8 mouse cellular contexts compared by ENCODE assay signal in genomic region chr11:76397650-76398311, GRCm38 (mm10). TPM values are rescaled to one million over a fixed set of nuclear protein-coding genes. Genes with fewer than 3 reads are reported as not detected.
DNase-seq lines count a peak whose midpoint lies in the region; ATAC-seq and TF ChIP-seq lines count a peak whose summit lies in the region.

No protein-coding gene starts in this region.

- H3K27me3 ChIP-seq in embryonic facial prominence, embryonic 13.5 days, result no peaks in the 10 kb centered on the region
- 0 out of 2 replicates have a peak, but pooled peaks cover 3% of the 10 kb centered on the region for H3K27me3 ChIP-seq in hindbrain, embryonic 10.5 days (ENCODE audit: insufficient read depth, poor library complexity, severe bottlenecking)
- H3K27me3 ChIP-seq in liver, adult 2 months (ENCODE audit: control insufficient read depth, insufficient read depth, low read length), result no peaks in the 10 kb centered on the region
- H3K27me3 ChIP-seq in neural tube, embryonic 13.5 days, result no peaks in the 10 kb centered on the region

- peak overlapping the region; percentile 66 for H3K9ac ChIP-seq in ES-E14 (ENCODE audit: insufficient read depth, low read depth, low read length, poor library complexity, severe bottlenecking)
- peak overlapping the region; percentile 94 for H3K9ac ChIP-seq in embryonic facial prominence, embryonic 13.5 days
- H3K9ac ChIP-seq in liver, adult 2 months (ENCODE audit: low read depth, low read length), result peak overlapping the region; percentile 68; the same call in 1 of the 2 replicates
- H3K9ac ChIP-seq in neural tube, embryonic 13.5 days, result peak overlapping the region; percentile 85

- H3K36me3 ChIP-seq in ES-E14 (ENCODE audit: control insufficient read depth, insufficient read depth, low read length, poor library complexity, severe bottlenecking), result no peaks in the 10 kb centered on the region
- H3K36me3 ChIP-seq in embryonic facial prominence, embryonic 13.5 days, result no peaks in the 10 kb centered on the region
- H3K36me3 ChIP-seq in hindbrain, embryonic 10.5 days, result peaks cover 6% of the 10 kb centered on the region; the same call in 1 of the 2 replicates
- no peaks in the 10 kb centered on the region for H3K36me3 ChIP-seq in liver, adult 2 months (ENCODE audit: control insufficient read depth, insufficient read depth, low read length)
- H3K36me3 ChIP-seq in neural tube, embryonic 13.5 days, result no peaks in the 10 kb centered on the region

- no peak overlapping the region for H3K27ac ChIP-seq in ES-E14 (ENCODE audit: insufficient read depth, low read depth, low read length, poor library complexity, severe bottlenecking)
- H3K27ac ChIP-seq in embryonic facial prominence, embryonic 13.5 days, result peak overlapping the region; percentile 91
- peak overlapping the region; percentile 93 for H3K27ac ChIP-seq in hindbrain, embryonic 10.5 days
- H3K27ac ChIP-seq in liver, adult 2 months (replicated peaks; ENCODE audit: insufficient read depth, low read depth, low read length), result no peak overlapping the region
- H3K27ac ChIP-seq in neural tube, embryonic 13.5 days (replicated peaks), result peak overlapping the region; percentile 89

- WGBS in embryonic facial prominence, embryonic 13.5 days, result under 1% methylated on average over 26 of the region's 26 CpGs
- WGBS in hindbrain, embryonic 10.5 days, result 1% methylated on average over 26 of the region's 26 CpGs
- 10% methylated on average over 26 of the region's 26 CpGs for WGBS in liver, adult 2 months
- 2% methylated on average over 25 of the region's 26 CpGs for WGBS in neural tube, embryonic 13.5 days

- in situ Hi-C loops in ES-E14 (cut with MboI; ENCODE audit: low sequenced_read_pairs in 2 of 2, unreplicated experiment in 2 of 2), result loop anchor here in 1 of 2 experiments (5.0 kb wide), 1 partner anchor 145 kb away; no protein-coding TSS in a partner anchor

- H3K4me3 ChIP-seq in ES-E14 (ENCODE audit: insufficient read depth in 1 of 2, low read depth in 1 of 2, low read length in 2 of 2, poor library complexity in 1 of 2, severe bottlenecking in 1 of 2), result peak overlapping the region; percentile 81 to 85
- peak overlapping the region; percentile 94 for H3K4me3 ChIP-seq in embryonic facial prominence, embryonic 13.5 days
- H3K4me3 ChIP-seq in hindbrain, embryonic 10.5 days, result peak overlapping the region; percentile 69
- H3K4me3 ChIP-seq in liver, adult 2 months (ENCODE audit: insufficient read depth, low read depth, low read length), result peak overlapping the region; percentile 80
- H3K4me3 ChIP-seq in neural tube, embryonic 13.5 days, result peak overlapping the region; percentile 76

- DNase-seq in 3T3-L1 (ENCODE audit: low read depth, low spot score) (peak; percentile 60), ES-E14 (ENCODE audit: low read depth, low spot score) (no peak)
- peak; percentile 76 for DNase-seq in hindbrain, embryonic 10.5 days (ENCODE audit: low spot score)
- no peak for DNase-seq in liver, adult 2 months (ENCODE audit: extremely low read depth, low read depth, low spot score)
- DNase-seq in c-Kit-positive CD71-positive TER-119-positive erythroid progenitor cells, embryonic 14.5 days (ENCODE audit: low spot score), result no peak
- no peak for DNase-seq in right cerebral cortex, adult 2 months (ENCODE audit: low spot score in 2 of 2)

- 0 out of 2 replicates have a peak, but pooled peaks have one; percentile 4 for ATAC-seq in embryonic facial prominence, embryonic 13.5 days (ENCODE audit: insufficient number of reproducible peaks, insufficient read depth, low FRiP score, low TSS enrichment, low read depth)
- peak; percentile 25 for ATAC-seq in neural tube, embryonic 13.5 days (ENCODE audit: low read depth)

- TF ChIP-seq POLR2A in liver, adult 2 months (IDR thresholded peaks at IDR 0.05; ENCODE audit: extremely low read depth, insufficient read depth, low read length), result no peak

- no peak for TF ChIP-seq CTCF in liver, adult 2 months (IDR thresholded peaks at IDR 0.05; ENCODE audit: low read depth, low read length)

- peak overlapping the region; percentile 73 for H3K4me2 ChIP-seq in embryonic facial prominence, embryonic 13.5 days
- peak overlapping the region; percentile 92 for H3K4me2 ChIP-seq in neural tube, embryonic 13.5 days

- H3K9me3 ChIP-seq in ES-E14 (ENCODE audit: control insufficient read depth, insufficient read depth, low read depth, low read length), result no peaks in the 10 kb centered on the region
- no peaks in the 10 kb centered on the region for H3K9me3 ChIP-seq in embryonic facial prominence, embryonic 13.5 days
- 0 out of 2 replicates have a peak, but pooled peaks cover 3% of the 10 kb centered on the region for H3K9me3 ChIP-seq in hindbrain, embryonic 10.5 days
- no peaks in the 10 kb centered on the region for H3K9me3 ChIP-seq in neural tube, embryonic 13.5 days

- no peaks in the 10 kb centered on the region for H3K79me2 ChIP-seq in liver, adult 2 months (ENCODE audit: control insufficient read depth, insufficient read depth, low read length)

- H3K4me1 ChIP-seq in ES-E14 (ENCODE audit: control insufficient read depth in 2 of 2, insufficient read depth in 2 of 2, low read length in 2 of 2, poor library complexity in 1 of 2), result peaks cover 4 to 11% of the 10 kb centered on the region in 2 experiments; a peak in 2 of 4 replicates
- H3K4me1 ChIP-seq in embryonic facial prominence, embryonic 13.5 days, result peaks cover 55% of the 10 kb centered on the region
- peaks cover 45% of the 10 kb centered on the region for H3K4me1 ChIP-seq in hindbrain, embryonic 10.5 days (replicated peaks)
- H3K4me1 ChIP-seq in liver, adult 2 months (ENCODE audit: control insufficient read depth, insufficient read depth, low read length), result 0 out of 2 replicates have a peak, but pooled peaks cover 2% of the 10 kb centered on the region
- H3K4me1 ChIP-seq in neural tube, embryonic 13.5 days (replicated peaks), result peaks cover 47% of the 10 kb centered on the region

TF ChIP-seq in ES-E14, 5 proteins besides CTCF, POLR2A, EP300 and RAD21:
- no peak for TF ChIP-seq MAFK (IDR thresholded peaks at IDR 0.05; ENCODE audit: insufficient read depth, low read depth, low read length)
- no peak for TF ChIP-seq ZC3H11A (IDR thresholded peaks at IDR 0.05; ENCODE audit: borderline replicate concordance, low read depth, low read length)
- TF ChIP-seq HCFC1 (IDR thresholded peaks at IDR 0.05; ENCODE audit: borderline replicate concordance, insufficient read depth, low read length), result no peak
- no peak for TF ChIP-seq ZNF384 (IDR thresholded peaks at IDR 0.05; ENCODE audit: low read depth, low read length)
- TF ChIP-seq CHD2 (IDR thresholded peaks at IDR 0.05; ENCODE audit: low read depth, low read length), result no peak

RNA-seq across cellular contexts. Expression of gene Nxn, which starts 1.2 kb away (rescaled TPM):
- total RNA-seq in ES-E14 (2012; rRNA removed), result 42.5 and 48.0 TPM in 2 replicates
- polyA plus RNA-seq in embryonic facial prominence, embryonic 13.5 days (2015; fragmentation: Nextera tagmentation; extraction: Ambion mirVana), result 76.8 and 77.6 TPM in 2 replicates
- polyA plus RNA-seq in hindbrain, embryonic 10.5 days (2016; fragmentation: Nextera tagmentation; extraction: Ambion mirVana), result 45.3 and 46.6 TPM in 2 replicates
- 1.0 and 2.2 TPM in 2 replicates for total RNA-seq in liver, adult 2 months (2014; rRNA removed)
- 1.3 and 1.6 TPM in 2 replicates for polyA plus RNA-seq in liver, adult 2 months (2012; rRNA removed)
- 36.4 and 38.7 TPM in 2 replicates for polyA plus RNA-seq in neural tube, embryonic 13.5 days (2015; fragmentation: Nextera tagmentation; extraction: Ambion mirVana)

RNA-seq across cellular contexts. Expression of gene Timm22, which starts 9.0 kb away (rescaled TPM):
- 72.1 and 74.5 TPM in 2 replicates for total RNA-seq in ES-E14 (2012; rRNA removed)
- polyA plus RNA-seq in embryonic facial prominence, embryonic 13.5 days (2015; fragmentation: Nextera tagmentation; extraction: Ambion mirVana), result 111 and 130 TPM in 2 replicates
- 123 and 148 TPM in 2 replicates for polyA plus RNA-seq in hindbrain, embryonic 10.5 days (2016; fragmentation: Nextera tagmentation; extraction: Ambion mirVana)
- total RNA-seq in liver, adult 2 months (2014; rRNA removed), result 7.9 and 12.4 TPM in 2 replicates
- polyA plus RNA-seq in liver, adult 2 months (2012; rRNA removed), result 6.0 and 7.5 TPM in 2 replicates
- polyA plus RNA-seq in neural tube, embryonic 13.5 days (2015; fragmentation: Nextera tagmentation; extraction: Ambion mirVana), result 103 and 124 TPM in 2 replicates

Comparison
In these comparisons a context has a peak if more than half of its experiments do, and no peak if none do; other contexts are left out.
1. DNase-seq: peak in 3T3-L1 (single experiment) and hindbrain, embryonic 10.5 days (single experiment); none in ES-E14 (single experiment), liver, adult 2 months (single experiment), c-Kit-positive CD71-positive TER-119-positive erythroid progenitor cells, embryonic 14.5 days (single experiment) and right cerebral cortex, adult 2 months (0 of 2).
2. H3K27ac ChIP-seq: peak in embryonic facial prominence, embryonic 13.5 days (single experiment), hindbrain, embryonic 10.5 days (single experiment) and neural tube, embryonic 13.5 days (single experiment); none in ES-E14 (single experiment) and liver, adult 2 months (single experiment).
3. RNA of gene Nxn, which starts 1.2 kb away (polyA plus RNA-seq): 76.8 to 77.6 TPM in embryonic facial prominence, embryonic 13.5 days, 45.3 to 46.6 TPM in hindbrain, embryonic 10.5 days and 36.4 to 38.7 TPM in neural tube, embryonic 13.5 days; 1.3 to 1.6 TPM in liver, adult 2 months; every median in the first group is over 10 times any median in the second.
4. RNA of gene Timm22, which starts 9.0 kb away (polyA plus RNA-seq): 123 to 148 TPM in hindbrain, embryonic 10.5 days, 111 to 130 TPM in embryonic facial prominence, embryonic 13.5 days and 103 to 124 TPM in neural tube, embryonic 13.5 days; 6.0 to 7.5 TPM in liver, adult 2 months; every median in the first group is over 10 times any median in the second.
5. Peak in every context shown above with its lines, with median percentiles within 50 percentile points of each other: H3K4me3 ChIP-seq and H3K9ac ChIP-seq.